Mouse (Mus musculus) left cerebral cortex, adult 2 months (tissue): ENCODE results near the gene Gm1140. TPM values are rescaled to one million over a fixed set of nuclear protein-coding genes. Genes with fewer than 3 reads are reported as not detected.
"Not testable (repeated sequence)": the region's sequence is repeated elsewhere in the genome, so short reads cannot be mapped to it uniquely, and the experiment has no call there.

Source experiments
- DNase-seq, 2 experiments: peaks; one replicate each; pipeline ENCODE4 v3.0.0; 2021 to 2022; ENCODE audit warnings: low spot score in 2 of 2, mixed read lengths in 1 of 2; ENCODE audit errors: extremely low spot score in 1 of 2
- H3K27ac ChIP-seq: fragments of 200-600 bp; 2 replicates; pipeline ENCODE4 v1.8.1; 2022
- H3K4me3 ChIP-seq: fragments of 200-600 bp; 2 replicates; pipeline ENCODE4 v1.8.1; 2022
- intact Hi-C: fragments of 180-260 bp; cut with DNase I; formaldehyde crosslinking; loops from one replicate; pipeline ENCODE4 v1.15.1; 2025
- long read RNA-seq, 2 experiments: library from polyadenylated mRNA; stranded (forward); transcript quantifications; one replicate each; pipeline ENCODE4 v2.0.0; 2021; ENCODE audit warnings: borderline mapping rate in 2 of 2
- total RNA-seq, 2 experiments: library from RNA; stranded (reverse); gene quantifications; 2 replicates each; pipeline ENCODE4 v1.2.3; 2021

The Gm1140 gene
- not detected for total RNA-seq
- long read RNA-seq, experiment 1, result 0 reads
- long read RNA-seq, experiment 2, result 0 reads

DNA sequence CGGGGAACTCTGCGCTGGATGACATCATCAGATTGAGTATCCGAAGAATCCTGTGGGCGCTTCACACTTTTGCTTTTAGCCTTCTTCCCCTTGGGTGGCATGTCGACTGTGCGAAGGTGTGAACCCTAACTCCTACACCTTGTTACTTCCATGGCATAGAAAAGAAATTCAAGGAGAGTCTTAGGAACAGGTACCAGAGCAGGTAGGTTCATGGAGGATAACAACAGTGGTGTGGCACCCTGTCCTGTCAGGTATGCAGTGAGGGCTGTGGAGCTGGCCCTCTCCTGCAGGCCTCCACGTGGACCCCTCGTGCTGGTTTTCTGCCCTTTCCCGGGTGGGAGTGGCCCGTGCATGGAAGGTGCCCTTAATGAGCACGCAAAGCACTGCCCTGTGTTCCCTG, at the start of gene Gm1140:
TSS of gene Gm1140 (minus strand) at position 101 of the 400 bp plus-strand sequence.
- H3K4me3 ChIP-seq, DNase-seq, intact Hi-C loops, H3K27ac ChIP-seq: not testable (repeated sequence)

DNA sequence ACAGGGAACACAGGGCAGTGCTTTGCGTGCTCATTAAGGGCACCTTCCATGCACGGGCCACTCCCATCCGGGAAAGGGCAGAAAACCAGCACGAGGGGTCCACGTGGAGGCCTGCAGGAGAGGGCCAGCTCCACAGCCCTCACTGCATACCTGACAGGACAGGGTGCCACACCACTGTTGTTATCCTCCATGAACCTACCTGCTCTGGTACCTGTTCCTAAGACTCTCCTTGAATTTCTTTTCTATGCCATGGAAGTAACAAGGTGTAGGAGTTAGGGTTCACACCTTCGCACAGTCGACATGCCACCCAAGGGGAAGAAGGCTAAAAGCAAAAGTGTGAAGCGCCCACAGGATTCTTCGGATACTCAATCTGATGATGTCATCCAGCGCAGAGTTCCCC, 2.0 kb upstream of the Gm1140 start, which contains the start of gene Gm14692:
TSS of gene Gm14692 (plus strand) at position 301 of the 400 bp plus-strand sequence.
- DNase-seq, H3K4me3 ChIP-seq, intact Hi-C loops, H3K27ac ChIP-seq: not testable (repeated sequence)

Other genes starting within 250 kb of the Gm1140 start
- gene Gm14692, start 2.1 kb upstream of the Gm1140 start, total RNA-seq, result not detected
- gene 4933436I01Rik, start 227.9 kb upstream of the Gm1140 start, total RNA-seq, result not detected